Mouse (Mus musculus): ENCODE data around the gene Cuzd1.

DNA sequence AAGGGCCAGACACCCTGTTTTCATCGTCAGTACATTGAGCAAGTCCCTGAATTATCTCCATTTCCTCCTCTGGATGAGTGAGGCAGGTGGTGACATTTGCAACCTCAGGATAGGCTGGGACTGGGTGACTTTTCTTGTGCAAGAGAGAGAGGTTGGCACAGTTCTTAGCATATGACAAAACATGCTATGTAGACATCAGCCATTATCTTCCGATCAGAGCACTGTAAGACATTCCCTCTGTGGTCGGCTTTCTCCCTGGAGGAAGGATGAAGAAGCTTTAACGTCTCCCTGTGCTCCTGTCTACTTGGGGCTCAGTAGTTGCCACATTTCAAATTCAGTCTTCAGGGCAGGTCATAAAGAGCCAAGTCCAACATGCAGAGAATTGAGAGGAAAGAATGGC is 57.8 kb downstream of the Cuzd1 start:
- TF ChIP-seq POLR2A (IDR thresholded peaks at IDR 0.05; ENCODE audit: extremely low read depth, insufficient read depth, low read length): no peak
- TF ChIP-seq CTCF (IDR thresholded peaks at IDR 0.05; ENCODE audit: extremely low read depth, insufficient read depth, low read length): no peak

Measured in cortical plate, adult 2 months (tissue).